Mouse (Mus musculus) embryonic fibroblast, embryonic 13.5 days (primary cell): ENCODE data around the gene Atad2b.

ENCODE experiments used
- CTCF ChIP-seq: IDR thresholded peaks from 2 replicates; pipeline ENCODE4 v1.5.1; 2011; ENCODE audit warnings: mild to moderate bottlenecking, control low read depth, low read length, moderate library complexity, borderline replicate concordance; ENCODE audit not compliant: insufficient read depth
- POLR2A ChIP-seq: IDR thresholded peaks from 2 replicates; pipeline ENCODE4 v1.6.1; 2011; ENCODE audit warnings: low read depth, mild to moderate bottlenecking, control low read depth, low read length, moderate library complexity

DNA sequence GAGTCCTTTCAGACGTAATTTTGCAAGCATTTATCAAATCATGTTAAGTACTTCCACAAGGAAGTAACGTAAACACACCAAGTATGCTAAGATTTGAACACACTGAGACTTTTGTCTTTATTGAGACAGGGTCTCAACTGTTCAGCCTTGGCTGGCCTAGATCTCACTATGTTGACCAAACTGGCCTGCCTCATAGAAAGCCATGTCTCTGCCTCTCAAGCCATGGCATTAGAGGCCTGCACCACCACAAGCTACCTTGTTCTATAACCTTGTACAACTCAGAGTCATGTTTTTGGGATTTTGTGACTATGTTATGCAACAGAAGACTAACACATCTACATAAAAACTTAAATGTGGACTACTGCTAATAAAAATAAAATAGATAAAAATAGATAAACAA, 35.1 kb upstream of the Atad2b start:
- TF ChIP-seq CTCF (no peak), POLR2A (no peak)
